Mouse (Mus musculus) cortical plate, adult 2 months (tissue): ENCODE results near the gene Tbc1d8. TPM values are rescaled to one million over a fixed set of nuclear protein-coding genes. Genes with fewer than 3 reads are reported as not detected.

ENCODE experiments used
- H3K27ac ChIP-seq: fragments of 200-500 bp; 2 replicates; pipeline ENCODE4 v1.5.1; 2012; ENCODE audit warnings: low read length, control low read depth, inconsistent platforms; ENCODE audit not compliant: insufficient read depth
- H3K4me1 ChIP-seq: fragments of 200-500 bp; 2 replicates; pipeline ENCODE4 v1.6.1; 2011; ENCODE audit warnings: low read length; ENCODE audit not compliant: control insufficient read depth, insufficient read depth
- H3K4me3 ChIP-seq: fragments of 200-500 bp; 2 replicates; pipeline ENCODE4 v1.5.1; 2011; ENCODE audit warnings: mild to moderate bottlenecking, low read length, control low read depth; ENCODE audit not compliant: insufficient read depth
- CTCF ChIP-seq: fragments of 200-500 bp; IDR thresholded peaks from 2 replicates; pipeline ENCODE4 v1.5.1; 2011; ENCODE audit warnings: mild to moderate bottlenecking, control low read depth, low read length; ENCODE audit not compliant: insufficient read depth; ENCODE audit errors: extremely low read depth
- POLR2A ChIP-seq: fragments of 200-500 bp; IDR thresholded peaks from 2 replicates; pipeline ENCODE4 v1.6.1; 2011; ENCODE audit warnings: mild to moderate bottlenecking, low read length, control low read depth; ENCODE audit not compliant: insufficient read depth; ENCODE audit errors: extremely low read depth
- polyA plus RNA-seq: library from polyadenylated mRNA; depleted of rRNA; stranded (reverse); fragments of >200 nt; gene quantifications from 2 replicates; pipeline ENCODE4 v1.2.3, GENCODE M21; 2012

Tbc1d8 gene
- polyA plus RNA-seq, 1 experiment: 20.3 TPM

GRCm38 (mm10) chr1:39450069-39450728 is 28.4 kb downstream of the Tbc1d8 start:
- Histone ChIP-seq H3K4me1 (peaks cover 6% of the 10 kb centered on the region), H3K4me3 (no peak overlapping the region), H3K27ac (no peak overlapping the region)
- no peak for TF ChIP-seq POLR2A
- TF ChIP-seq CTCF: no peak

DNA sequence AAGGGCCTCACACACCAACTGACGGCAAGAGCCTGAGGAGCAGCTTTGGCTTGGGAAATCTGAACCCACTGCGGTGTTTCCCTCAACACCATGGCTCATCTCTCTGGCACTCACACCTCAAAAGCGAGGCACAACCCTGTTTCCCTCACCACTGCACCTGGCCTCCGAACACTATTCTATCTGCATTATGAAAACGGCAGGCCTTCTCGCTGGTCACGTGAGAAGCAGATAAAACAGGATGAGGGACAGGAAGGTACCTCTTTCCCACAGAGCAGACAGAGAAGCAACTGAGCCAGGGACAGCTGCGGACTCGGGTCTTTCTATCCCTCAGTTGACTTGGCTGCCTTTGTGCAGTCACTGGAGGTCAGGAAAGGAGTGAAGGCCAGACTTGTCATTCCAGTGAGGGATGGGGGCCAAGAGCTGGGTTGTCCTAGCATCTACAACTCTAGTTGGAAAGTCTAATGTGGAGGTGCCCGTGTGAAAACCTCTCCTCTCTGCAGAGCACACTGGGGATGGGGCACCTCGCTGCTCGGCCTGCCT is 29.2 kb downstream of the Tbc1d8 start:
- no peak overlapping the region for H3K4me3 ChIP-seq
- H3K27ac ChIP-seq: no peak overlapping the region
- TF ChIP-seq POLR2A (no peak), CTCF (no peak)
- peaks cover 6% of the 10 kb centered on the region for H3K4me1 ChIP-seq

DNA sequence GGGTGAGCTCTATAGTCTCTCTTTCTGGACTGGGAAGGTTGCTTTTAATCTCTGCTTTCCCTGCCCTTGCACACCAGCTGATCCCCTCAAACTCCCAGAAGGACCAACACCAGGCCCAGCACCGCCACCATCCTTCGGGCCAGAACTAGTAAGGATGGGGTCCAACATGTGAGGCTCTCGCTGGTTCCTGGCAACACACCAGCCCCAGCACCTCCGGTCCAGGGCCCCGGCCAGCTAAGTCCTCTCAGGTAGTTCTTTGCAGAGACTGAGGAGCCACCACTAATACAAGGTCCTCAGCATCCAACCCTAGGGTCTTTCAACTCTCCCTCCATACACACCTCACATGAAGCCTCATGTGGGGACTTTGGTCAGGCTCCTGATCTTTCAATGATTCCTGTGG is 29.7 kb downstream of the Tbc1d8 start:
- H3K4me1 ChIP-seq: peaks cover 6% of the 10 kb centered on the region
- H3K27ac ChIP-seq: no peak overlapping the region
- H3K4me3 ChIP-seq: no peak overlapping the region
- TF ChIP-seq POLR2A (no peak), CTCF (no peak)

DNA sequence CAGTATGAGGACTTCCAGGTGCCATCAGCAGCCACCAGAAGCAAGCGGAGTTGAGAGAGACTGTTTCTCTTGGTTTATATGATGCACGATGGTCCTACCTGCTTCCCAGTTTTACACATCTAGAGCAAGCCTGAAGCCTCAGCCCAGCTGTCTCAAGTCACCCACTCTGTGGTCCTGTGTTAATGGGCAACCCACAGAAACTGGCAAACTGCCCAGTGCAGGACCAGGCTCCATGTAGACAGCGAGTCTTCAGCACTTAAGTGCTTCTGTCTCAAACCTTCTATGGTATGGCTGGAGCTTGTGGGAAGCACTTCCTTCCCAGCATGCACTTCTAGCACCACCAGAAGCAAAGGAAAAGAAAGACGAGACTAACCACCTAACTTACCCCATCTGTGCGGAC is 30.3 kb downstream of the Tbc1d8 start:
- TF ChIP-seq POLR2A (no peak), CTCF (no peak)
- Histone ChIP-seq H3K4me1 (peaks cover 6% of the 10 kb centered on the region), H3K4me3 (no peak overlapping the region), H3K27ac (no peak overlapping the region)

GRCm38 (mm10) chr1:39446178-39446577 is 32.4 kb downstream of the Tbc1d8 start:
- Histone ChIP-seq H3K4me1 (peaks cover 11% of the 10 kb centered on the region), H3K27ac (no peak overlapping the region)

GRCm38 (mm10) chr1:39445303-39446050 is 33.1 kb downstream of the Tbc1d8 start:
- TF ChIP-seq CTCF: no peak
- no peak for TF ChIP-seq POLR2A
- peaks cover 13% of the 10 kb centered on the region for H3K4me1 ChIP-seq
- no peak overlapping the region for H3K27ac ChIP-seq
- H3K4me3 ChIP-seq: no peak overlapping the region

More at GRCm38 (mm10) chr1:39446178-39446577, 32.4 kb downstream of the Tbc1d8 start:
- TF ChIP-seq CTCF: no peak
- TF ChIP-seq POLR2A: no peak
- H3K4me3 ChIP-seq: no peak overlapping the region

- no peak overlapping the region for H3K27ac ChIP-seq
Observed at GRCm38 (mm10) chr1:39443764-39444163, 34.8 kb downstream of the Tbc1d8 start.

DNA sequence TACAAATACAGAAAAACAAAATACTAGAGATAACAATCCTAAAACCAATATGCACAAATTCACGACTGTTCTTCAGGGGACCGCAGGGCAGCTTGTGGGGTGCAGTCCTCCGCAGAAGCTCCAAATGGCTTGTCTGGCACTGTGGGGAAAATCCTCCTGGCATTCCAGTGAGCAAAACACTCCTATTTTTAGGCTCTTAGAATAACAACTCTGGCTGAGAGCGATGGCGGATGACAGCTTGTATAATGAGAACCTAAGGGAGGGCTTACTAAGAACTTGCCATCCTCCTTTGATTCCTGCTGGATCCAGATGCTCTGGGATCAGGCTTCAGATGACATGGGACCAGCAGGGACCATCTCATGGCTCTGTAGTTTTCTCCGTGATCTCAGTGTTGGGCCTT is 36.9 kb downstream of the Tbc1d8 start:
- H3K27ac ChIP-seq: no peak overlapping the region
- no peak overlapping the region for H3K4me3 ChIP-seq
- H3K4me1 ChIP-seq: peaks cover 19% of the 10 kb centered on the region
- no peak for TF ChIP-seq CTCF
- TF ChIP-seq POLR2A: no peak

More at GRCm38 (mm10) chr1:39443764-39444163, 34.8 kb downstream of the Tbc1d8 start:
- H3K4me1 ChIP-seq: peaks cover 21% of the 10 kb centered on the region
- TF ChIP-seq CTCF: no peak
- TF ChIP-seq POLR2A: no peak
- no peak overlapping the region for H3K4me3 ChIP-seq

DNA sequence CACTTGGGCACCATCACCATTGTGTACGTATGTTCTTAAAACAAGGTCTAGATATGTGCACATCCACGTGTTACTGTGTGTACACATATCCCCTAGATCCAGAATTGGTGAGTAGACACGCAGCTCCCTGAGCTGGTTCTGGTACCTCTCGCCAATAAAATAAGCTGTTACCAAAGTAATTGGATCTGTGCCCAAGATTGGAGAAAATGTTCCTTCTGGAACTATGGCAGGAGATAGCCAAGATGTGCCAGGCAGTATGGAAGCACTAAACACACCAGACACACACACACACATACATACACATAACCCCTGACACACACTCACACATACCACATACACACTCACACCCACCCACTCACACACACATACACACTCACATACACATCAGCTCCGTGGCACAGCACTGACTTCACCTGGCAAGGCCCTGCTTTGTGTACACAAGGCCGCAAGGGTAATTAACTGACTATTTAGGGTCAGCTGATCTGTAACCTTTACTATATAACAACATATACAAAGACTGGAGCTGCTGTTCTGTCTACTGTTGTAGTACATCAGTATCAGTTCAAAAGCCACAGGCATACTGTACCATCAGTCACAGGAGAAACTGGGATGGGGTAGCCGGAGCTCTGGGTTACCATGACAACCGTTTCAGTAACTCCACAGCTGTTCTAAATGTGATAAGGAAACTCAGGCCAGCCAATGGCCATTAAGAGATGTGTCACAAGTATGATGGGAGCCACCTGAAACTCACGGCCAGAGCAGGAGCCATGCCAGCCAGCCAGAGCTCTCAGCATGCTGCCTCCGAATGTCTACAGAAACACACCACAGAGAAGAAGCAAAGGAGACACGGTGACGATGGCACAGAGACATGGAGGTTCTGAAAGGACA is 38.6 kb downstream of the Tbc1d8 start:
- Histone ChIP-seq H3K4me1 (peaks cover 15% of the 10 kb centered on the region), H3K27ac (no peak overlapping the region), H3K4me3 (no peak overlapping the region)
- TF ChIP-seq CTCF (no peak), POLR2A (no peak)
